9 mouse cellular contexts compared by ENCODE assay signal in the genomic region with DNA sequence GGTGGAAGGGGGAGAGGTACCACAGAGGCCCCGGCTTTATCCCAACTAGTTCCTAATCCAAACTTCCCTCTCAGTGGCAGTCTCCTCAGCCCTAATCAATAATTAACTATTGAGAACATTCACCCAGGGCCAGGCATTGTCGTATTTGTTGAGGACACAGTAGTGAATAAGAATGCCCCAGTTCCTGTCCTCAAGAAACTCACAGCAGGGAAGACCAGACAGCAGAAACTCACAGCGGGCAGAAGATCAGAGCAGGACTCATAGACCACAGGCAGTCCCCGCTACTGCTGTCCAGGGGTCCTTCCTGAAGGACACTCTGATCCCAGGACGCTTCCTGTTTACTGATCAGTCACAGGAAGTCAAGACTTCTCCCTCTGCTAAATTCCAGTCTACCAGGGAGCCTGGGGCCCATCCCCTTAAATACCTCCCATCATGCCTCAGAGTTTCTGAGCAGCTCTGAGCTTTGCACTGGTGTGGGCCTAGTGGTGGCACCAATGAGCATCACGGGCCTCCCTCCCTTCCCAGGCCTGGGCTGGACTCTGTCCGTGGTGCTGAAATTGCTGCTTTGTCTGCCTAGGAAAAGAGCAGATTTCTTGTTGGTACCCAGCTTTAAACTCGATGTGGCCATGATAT. TPM values are rescaled to one million over a fixed set of nuclear protein-coding genes. Genes with fewer than 3 reads are reported as not detected.
DNase-seq lines count a peak whose midpoint lies in the region; ATAC-seq lines count a peak whose summit lies in the region.
"Had no signal": no experiment of that assay in that cellular context is flagged by ENCODE, and none has a peak within 500 bp of the region (broad histone marks: within the 10 kb centered on the region; RNA-seq: fewer than 3 reads in every experiment).

No protein-coding gene starts in this region.

- H3K9ac ChIP-seq in hindbrain, embryonic 12.5 days, result no peak overlapping the region
- H3K9ac ChIP-seq: lung, embryonic 15.5 days had no signal

- no peak overlapping the region for H3K4me3 ChIP-seq in hindbrain, embryonic 10.5 days
- H3K4me3 ChIP-seq in hindbrain, embryonic 12.5 days, result no peak overlapping the region
- no peak overlapping the region for H3K4me3 ChIP-seq in limb, embryonic 10.5 days
- H3K4me3 ChIP-seq: lung, embryonic 15.5 days had no signal

- ATAC-seq in hindbrain, embryonic 12.5 days (ENCODE audit: low FRiP score), result no peak
- ATAC-seq in erythroid progenitor cell, adult 5-6 weeks (replicated peaks; ENCODE audit: low FRiP score, poor library complexity, severe bottlenecking), result no peak

- H3K36me3 ChIP-seq in hindbrain, embryonic 10.5 days, result no peaks in the 10 kb centered on the region
- H3K36me3 ChIP-seq in hindbrain, embryonic 12.5 days, result no peaks in the 10 kb centered on the region
- no peaks in the 10 kb centered on the region for H3K36me3 ChIP-seq in limb, embryonic 10.5 days
- H3K36me3 ChIP-seq: lung, embryonic 15.5 days had no signal

- intact Hi-C loops in heart, postnatal 36 days (cut with DNase I), result no loop called here

- H3K9me3 ChIP-seq in hindbrain, embryonic 10.5 days, result no peaks in the 10 kb centered on the region
- no peaks in the 10 kb centered on the region for H3K9me3 ChIP-seq in hindbrain, embryonic 12.5 days (replicated peaks)
- no peaks in the 10 kb centered on the region for H3K9me3 ChIP-seq in limb, embryonic 10.5 days (replicated peaks)
- H3K9me3 ChIP-seq: lung, embryonic 15.5 days had no signal

- peak overlapping the region; percentile 19; the same call in 1 of the 2 replicates for H3K27ac ChIP-seq in hindbrain, embryonic 10.5 days
- no peak overlapping the region for H3K27ac ChIP-seq in hindbrain, embryonic 12.5 days
- H3K27ac ChIP-seq in limb, embryonic 10.5 days, result no peak overlapping the region
- H3K27ac ChIP-seq: lung, embryonic 15.5 days had no signal

- no peaks in the 10 kb centered on the region for H3K27me3 ChIP-seq in hindbrain, embryonic 10.5 days (ENCODE audit: insufficient read depth, poor library complexity, severe bottlenecking)
- no peaks in the 10 kb centered on the region for H3K27me3 ChIP-seq in hindbrain, embryonic 12.5 days
- H3K27me3 ChIP-seq in limb, embryonic 10.5 days (ENCODE audit: low read depth, poor library complexity, severe bottlenecking), result no peaks in the 10 kb centered on the region
- H3K27me3 ChIP-seq: lung, embryonic 15.5 days had no signal

- DNase-seq in hindbrain, embryonic 10.5 days (ENCODE audit: low spot score), result peak; percentile 84
- peak; percentile 63 for DNase-seq in WW6 (ENCODE audit: low read depth, low spot score)
- DNase-seq in heart, postnatal 36 days, result peak; percentile 47 to 56
- DNase-seq in limb, embryonic 10.5 days (ENCODE audit: low spot score), result peak; percentile 93
- DNase-seq in ovary, postnatal 36 days (ENCODE audit: low spot score), result peak; percentile 74
- DNase-seq in layer of hippocampus, adult 18-20 months (ENCODE audit: low spot score in 2 of 2), result no peak

- WGBS in hindbrain, embryonic 10.5 days, result 5% methylated on average over 8 of the region's 8 CpGs
- WGBS in hindbrain, embryonic 12.5 days, result 9% methylated on average over 8 of the region's 8 CpGs
- WGBS in limb, embryonic 10.5 days, result 12% methylated on average over 8 of the region's 8 CpGs

- peaks cover 37% of the 10 kb centered on the region for H3K4me1 ChIP-seq in hindbrain, embryonic 10.5 days (replicated peaks)
- peaks cover 33% of the 10 kb centered on the region for H3K4me1 ChIP-seq in hindbrain, embryonic 12.5 days
- peaks cover 6% of the 10 kb centered on the region; the same call in 1 of the 2 replicates for H3K4me1 ChIP-seq in limb, embryonic 10.5 days
- H3K4me1 ChIP-seq: lung, embryonic 15.5 days had no signal

- H3K4me2 ChIP-seq in hindbrain, embryonic 12.5 days (replicated peaks), result no peak overlapping the region
- H3K4me2 ChIP-seq: lung, embryonic 15.5 days had no signal

RNA-seq across cellular contexts. Expression of a gene that starts 45.6 kb away (rescaled TPM):
- polyA plus RNA-seq in hindbrain, embryonic 10.5 days (2016; fragmentation: Nextera tagmentation; extraction: Ambion mirVana), result 6.6 and 7.2 TPM in 2 replicates
- 12.9 and 13.0 TPM in 2 replicates for polyA plus RNA-seq in hindbrain, embryonic 12.5 days (2016; fragmentation: Nextera tagmentation; extraction: Ambion mirVana)
- 1 to 10 TPM; 2.6 to 3.1 TPM for total RNA-seq in heart, postnatal 36 days (2021)
- polyA plus RNA-seq in limb, embryonic 10.5 days (2016; fragmentation: Nextera tagmentation; extraction: Ambion mirVana), result 3.8 and 4.2 TPM in 2 replicates
- total RNA-seq in layer of hippocampus, adult 18-20 months (2021), result 10 to 100 TPM; 68.2 to 70.6 TPM
- total RNA-seq in erythroid progenitor cell, adult 5-6 weeks (2015; ENCODE audit: low replicate concordance), result 0.36 TPM in 1 of 2 replicates, not detected in the other
- not detected in 2 replicates for total RNA-seq in erythroid progenitor cell, adult 5-6 weeks (2017; ENCODE audit: low replicate concordance)

Comparison
In these comparisons a context has a peak if more than half of its experiments do, and no peak if none do; other contexts are left out.
1. DNase-seq: peak in hindbrain, embryonic 10.5 days (single experiment), WW6 (single experiment), heart, postnatal 36 days (2 of 2), limb, embryonic 10.5 days (single experiment) and ovary, postnatal 36 days (single experiment); none in layer of hippocampus, adult 18-20 months (0 of 2).
2. RNA of a gene that starts 45.6 kb away (total RNA-seq): 68.2 to 70.6 TPM in layer of hippocampus, adult 18-20 months; 2.6 to 3.1 TPM in heart, postnatal 36 days and 0.36 TPM in erythroid progenitor cell, adult 5-6 weeks; every median in the first group is over 10 times any median in the second.